Mouse (Mus musculus): Measurements from ENCODE around the gene Limk1.
A peak's percentile ranks its signal among the peaks of the same experiment; 100 is the strongest.
"Not testable (repeated sequence)": the region's sequence is repeated elsewhere in the genome, so short reads cannot be mapped to it uniquely, and the experiment has no call there.

Gene Limk1

GRCm38 (mm10) chr5:134677491-134677890 lies 10.9 kb downstream of the Limk1 start:
- DNase-seq (ENCODE audit: low spot score in 2 of 2) = no peak

- peak; percentile 38 to 49 for DNase-seq (ENCODE audit: low spot score in 2 of 2)
Observed at GRCm38 (mm10) chr5:134675956-134676759, 12.2 kb downstream of the Limk1 start.

- no peak for DNase-seq (ENCODE audit: low spot score in 2 of 2)
Observed at GRCm38 (mm10) chr5:134674977-134675376, 13.4 kb downstream of the Limk1 start.

- DNase-seq (ENCODE audit: low spot score in 2 of 2) = no peak
Observed at GRCm38 (mm10) chr5:134672611-134673010, 15.8 kb downstream of the Limk1 start.

GRCm38 (mm10) chr5:134672198-134672516 lies 16.2 kb downstream of the Limk1 start:
- no peak for DNase-seq (ENCODE audit: low spot score in 2 of 2)

- DNase-seq (ENCODE audit: low spot score in 2 of 2) = no peak
Observed at GRCm38 (mm10) chr5:134671335-134672197, 16.8 kb downstream of the Limk1 start.

- DNase-seq (ENCODE audit: low spot score in 2 of 2) = no peak
Observed at GRCm38 (mm10) chr5:134669001-134669708, 19.2 kb downstream of the Limk1 start.

GRCm38 (mm10) chr5:134668495-134668894 lies 19.9 kb downstream of the Limk1 start:
- DNase-seq (ENCODE audit: low spot score in 2 of 2) = peak in 1 of 2 experiments; percentile 29

- no peak for DNase-seq (ENCODE audit: low spot score in 2 of 2)
Observed at GRCm38 (mm10) chr5:134656708-134657107, 31.7 kb downstream of the Limk1 start.

GRCm38 (mm10) chr5:134652015-134652414 lies 36.4 kb downstream of the Limk1 start:
- peak in 1 of 2 experiments; percentile 21 for DNase-seq (ENCODE audit: low spot score in 2 of 2)

GRCm38 (mm10) chr5:134650926-134651325 lies 37.5 kb downstream of the Limk1 start:
- peak in 1 of 2 experiments; percentile 23 for DNase-seq (ENCODE audit: low spot score in 2 of 2)

- DNase-seq (ENCODE audit: low spot score in 2 of 2) = not testable (repeated sequence)
Observed at GRCm38 (mm10) chr5:134648976-134649375, 39.4 kb downstream of the Limk1 start.

- DNase-seq (ENCODE audit: low spot score in 2 of 2) = no peak
Observed at GRCm38 (mm10) chr5:134647394-134647793, 41.0 kb downstream of the Limk1 start.

GRCm38 (mm10) chr5:134646461-134646860 lies 41.9 kb downstream of the Limk1 start:
- no peak for DNase-seq (ENCODE audit: low spot score in 2 of 2)

- DNase-seq (ENCODE audit: low spot score in 2 of 2) = no peak
Observed at GRCm38 (mm10) chr5:134644643-134645118, 43.7 kb downstream of the Limk1 start.

- DNase-seq (ENCODE audit: low spot score in 2 of 2) = no peak
Observed at GRCm38 (mm10) chr5:134644121-134644520, 44.3 kb downstream of the Limk1 start.

GRCm38 (mm10) chr5:134640371-134640770 lies 48.0 kb downstream of the Limk1 start:
- DNase-seq (ENCODE audit: low spot score in 2 of 2) = no peak

- peak; percentile 96 to 97 for DNase-seq (ENCODE audit: low spot score in 2 of 2)
Observed at GRCm38 (mm10) chr5:134639269-134639682, 49.1 kb downstream of the Limk1 start, which contains the start of gene Eif4h. Eif4h (minus strand) TSS chr5:134639490.

- no peak for DNase-seq (ENCODE audit: low spot score in 2 of 2)
Observed at GRCm38 (mm10) chr5:134638461-134639268, 49.7 kb downstream of the Limk1 start.

- no peak for DNase-seq (ENCODE audit: low spot score in 2 of 2)
Observed at GRCm38 (mm10) chr5:134637820-134638367, 50.5 kb downstream of the Limk1 start.

GRCm38 (mm10) chr5:134632841-134633240 lies 55.6 kb downstream of the Limk1 start:
- DNase-seq (ENCODE audit: low spot score in 2 of 2) = no peak

All from frontal cortex, postnatal 36 days (tissue).